In the genomic region with DNA sequence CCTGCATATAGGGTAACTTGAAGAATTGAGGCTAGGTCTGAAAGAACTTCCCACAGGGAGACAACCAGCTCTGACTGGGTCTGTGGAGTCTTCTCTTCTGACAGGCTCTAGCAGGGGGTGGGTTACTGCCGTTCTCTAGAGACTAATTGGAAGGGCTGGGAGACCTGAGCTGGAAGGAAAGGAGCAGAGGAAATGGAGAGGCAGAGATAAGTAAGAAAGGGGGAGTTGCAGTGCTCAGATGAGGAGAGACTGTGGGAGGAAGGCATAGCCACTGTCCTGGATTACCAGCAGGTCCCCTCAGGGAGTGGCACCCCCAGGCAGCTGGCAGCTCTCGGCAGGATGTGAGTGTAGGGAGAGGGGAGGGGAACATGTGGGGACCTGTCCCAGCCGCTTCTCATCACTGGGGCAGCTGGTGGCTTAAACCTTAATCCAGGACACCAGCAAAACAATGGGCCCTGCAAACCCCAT, we compare ENCODE assay signal across 8 mouse cellular contexts. TPM values are rescaled to one million over a fixed set of nuclear protein-coding genes. Genes with fewer than 3 reads are reported as not detected.
DNase-seq lines count a peak whose midpoint lies in the region; ATAC-seq and TF ChIP-seq lines count a peak whose summit lies in the region.

No protein-coding gene starts in this region.

- no peaks in the 10 kb centered on the region for H3K9me3 ChIP-seq in hindbrain, embryonic 10.5 days
- H3K9me3 ChIP-seq in hindbrain, postnatal 0 days (ENCODE audit: low read length), result no peaks in the 10 kb centered on the region

- peaks cover 71% of the 10 kb centered on the region for H3K27me3 ChIP-seq in hindbrain, embryonic 10.5 days (ENCODE audit: insufficient read depth, poor library complexity, severe bottlenecking)
- H3K27me3 ChIP-seq in hindbrain, postnatal 0 days (ENCODE audit: insufficient read depth, low read length), result 0 out of 2 replicates have a peak, but pooled peaks cover 7% of the 10 kb centered on the region

- no peak overlapping the region for H3K4me2 ChIP-seq in hindbrain, postnatal 0 days (ENCODE audit: low read depth, low read length)

- 17% methylated on average over 3 of the region's 3 CpGs for WGBS in hindbrain, embryonic 10.5 days
- 25% methylated on average over 3 of the region's 3 CpGs for WGBS in hindbrain, postnatal 0 days
- WGBS in lung, adult 2 months, result 22% methylated on average over 3 of the region's 3 CpGs

- TF ChIP-seq CTCF in hindbrain, postnatal 0 days (IDR thresholded peaks at IDR 0.05; ENCODE audit: low read depth), result no peak
- TF ChIP-seq CTCF in lung, adult 2 months (IDR thresholded peaks at IDR 0.05; ENCODE audit: insufficient read depth, low read length), result no peak

- peaks cover 74% of the 10 kb centered on the region for H3K4me1 ChIP-seq in hindbrain, embryonic 10.5 days (replicated peaks)
- H3K4me1 ChIP-seq in hindbrain, postnatal 0 days (ENCODE audit: insufficient read depth, low read length), result peaks cover 11% of the 10 kb centered on the region; the same call in 1 of the 2 replicates
- H3K4me1 ChIP-seq in lung, adult 2 months (ENCODE audit: control insufficient read depth, insufficient read depth, low read length), result peaks cover 32% of the 10 kb centered on the region

- peak overlapping the region; percentile 59 for H3K4me3 ChIP-seq in hindbrain, embryonic 10.5 days
- H3K4me3 ChIP-seq in hindbrain, postnatal 0 days (ENCODE audit: low read length), result no peak overlapping the region
- peak overlapping the region; percentile 71 for H3K4me3 ChIP-seq in lung, adult 2 months (replicated peaks; ENCODE audit: extremely low read depth, low read depth, low read length)

- H3K27ac ChIP-seq in hindbrain, embryonic 10.5 days, result peak overlapping the region; percentile 84
- H3K27ac ChIP-seq in hindbrain, postnatal 0 days, result no peak overlapping the region

- H3K36me3 ChIP-seq in hindbrain, embryonic 10.5 days, result peaks cover 22% of the 10 kb centered on the region
- H3K36me3 ChIP-seq in hindbrain, postnatal 0 days (ENCODE audit: insufficient read depth, low read length), result peaks cover 16% of the 10 kb centered on the region; the same call in 1 of the 2 replicates

- no peak for TF ChIP-seq POLR2A in lung, adult 2 months (IDR thresholded peaks at IDR 0.05; ENCODE audit: borderline replicate concordance, extremely low read depth, low read depth, low read length)

- intact Hi-C loops in heart, postnatal 10 days (cut with DNase I), result loop anchor here (5.0 kb wide), 1 partner anchor 34 kb away; no protein-coding TSS in a partner anchor

- DNase-seq in hindbrain, embryonic 10.5 days (ENCODE audit: low spot score), result no peak
- no peak for DNase-seq in hindbrain, postnatal 0 days (ENCODE audit: low spot score)
- DNase-seq in MEL-GATA-1-ER (ENCODE audit: extremely low read depth, low read depth), result peak; percentile 75
- peak; percentile 35 to 49 for DNase-seq in heart, postnatal 10 days
- no peak for DNase-seq in lung, adult 2 months
- no peak for DNase-seq in cerebellum, adult 9-10 months
- DNase-seq in thymus, postnatal 10 days (ENCODE audit: low spot score in 2 of 2), result no peak
- no peak for DNase-seq in T-cell, adult 2 months (ENCODE audit: low spot score)

- no peak overlapping the region for H3K9ac ChIP-seq in hindbrain, postnatal 0 days (replicated peaks; ENCODE audit: low read length)

- no peak for ATAC-seq in hindbrain, postnatal 0 days

RNA-seq across cellular contexts. Expression of a gene that starts 26.4 kb away (rescaled TPM):
- polyA plus RNA-seq in hindbrain, embryonic 10.5 days (2016; fragmentation: Nextera tagmentation; extraction: Ambion mirVana), result 2.7 and 4.0 TPM in 2 replicates
- total RNA-seq in hindbrain, postnatal 0 days (2014; rRNA removed), result 75.2 and 86.8 TPM in 2 replicates
- 7.3 and 7.7 TPM in 2 replicates for polyA plus RNA-seq in hindbrain, postnatal 0 days (2015; fragmentation: Nextera tagmentation; extraction: Ambion mirVana)
- 10 to 100 TPM; 34.4 to 34.7 TPM for total RNA-seq in heart, postnatal 10 days (2021)
- 74.3 and 90.6 TPM in 2 replicates for polyA plus RNA-seq in lung, adult 2 months (2012; rRNA removed)

RNA-seq across cellular contexts. Expression of a gene that starts 58.4 kb away (rescaled TPM):
- polyA plus RNA-seq in hindbrain, embryonic 10.5 days (2016; fragmentation: Nextera tagmentation; extraction: Ambion mirVana), result 0.59 and 0.66 TPM in 2 replicates
- 0.43 TPM in 1 of 2 replicates, not detected in the other for total RNA-seq in hindbrain, postnatal 0 days (2014; rRNA removed)
- polyA plus RNA-seq in hindbrain, postnatal 0 days (2015; fragmentation: Nextera tagmentation; extraction: Ambion mirVana), result 0.48 and 1.1 TPM in 2 replicates
- not detected for total RNA-seq in heart, postnatal 10 days (2021)
- polyA plus RNA-seq in lung, adult 2 months (2012; rRNA removed), result 0.08 TPM in 1 of 2 replicates, not detected in the other

Comparison
In these comparisons a context has a peak if more than half of its experiments do, and no peak if none do; other contexts are left out.
1. DNase-seq: peak in MEL-GATA-1-ER (single experiment) and heart, postnatal 10 days (2 of 2); none in hindbrain, embryonic 10.5 days (single experiment), hindbrain, postnatal 0 days (single experiment), lung, adult 2 months (single experiment), cerebellum, adult 9-10 months (single experiment), thymus, postnatal 10 days (0 of 2) and T-cell, adult 2 months (single experiment).